Mouse (Mus musculus) lung, postnatal 36 days (tissue): Measurements from ENCODE around the gene Mpi.

ENCODE experiments used
- DNase-seq: peaks from one replicate; pipeline ENCODE4 v3.0.0; 2022; ENCODE audit warnings: mixed read lengths

Gene Mpi

DNA sequence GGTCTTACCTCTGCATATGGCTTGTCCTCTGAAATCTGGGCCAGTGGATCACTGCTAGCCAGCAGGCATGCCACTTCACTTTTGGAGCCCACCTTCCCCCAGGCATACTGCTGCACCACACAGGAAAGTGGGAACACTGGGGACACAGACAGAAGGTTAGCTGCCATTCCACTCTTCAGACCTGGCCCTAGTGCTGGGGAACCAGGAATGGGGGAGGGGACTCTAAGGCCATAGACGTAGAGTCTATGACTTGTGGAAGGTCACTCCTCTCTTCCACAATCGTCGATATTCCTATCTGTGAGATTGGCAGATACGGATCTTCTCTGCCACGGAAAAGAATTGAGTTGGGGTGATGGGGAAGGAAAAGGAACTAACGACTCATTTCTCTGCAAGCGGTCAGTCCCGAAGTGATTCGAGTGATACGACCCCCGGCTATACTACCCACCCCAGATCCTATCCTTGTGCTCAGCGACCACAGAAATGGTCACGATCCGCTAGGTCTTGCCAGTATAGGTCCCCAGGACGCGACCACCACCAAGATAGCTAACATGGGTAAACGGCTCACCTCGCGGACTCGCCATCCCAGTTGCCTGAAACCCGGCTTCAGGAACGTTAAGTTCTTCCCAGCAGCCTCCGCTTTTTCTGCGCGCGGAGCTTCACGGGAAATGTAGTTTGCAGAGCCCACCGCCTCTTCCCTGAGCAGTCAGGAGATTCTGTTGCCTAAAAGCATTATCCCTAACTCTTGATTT, at the start of gene Mpi:
Gene Mpi (minus strand): TSS at position 625 of the 749 bp plus-strand sequence.
- DNase-seq, result peak; percentile 73

DNA sequence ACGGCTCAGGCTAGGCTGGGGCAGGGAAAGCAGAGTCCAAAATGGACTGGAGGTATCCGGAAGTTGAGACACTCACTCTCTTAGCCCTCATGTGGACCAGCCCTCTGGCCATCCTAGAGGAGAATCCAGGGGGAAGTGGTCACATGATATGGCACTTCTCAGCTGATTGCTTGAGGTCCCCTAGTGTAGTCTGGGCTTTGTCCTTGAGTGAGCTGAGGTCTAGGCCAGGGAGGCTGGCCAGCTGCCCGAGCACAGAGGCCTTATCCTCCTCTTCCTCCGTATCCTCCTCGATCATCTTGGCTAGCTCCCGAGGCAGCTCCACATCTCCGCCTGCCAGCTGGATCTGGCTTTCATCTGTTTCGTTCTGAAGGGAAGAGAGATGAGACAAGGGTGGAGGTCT, 49.5 kb upstream of the Mpi start:
- DNase-seq, result no peak

GRCm38 (mm10) chr9:57601353-57601706, 48.8 kb upstream of the Mpi start:
- no peak for DNase-seq

DNA sequence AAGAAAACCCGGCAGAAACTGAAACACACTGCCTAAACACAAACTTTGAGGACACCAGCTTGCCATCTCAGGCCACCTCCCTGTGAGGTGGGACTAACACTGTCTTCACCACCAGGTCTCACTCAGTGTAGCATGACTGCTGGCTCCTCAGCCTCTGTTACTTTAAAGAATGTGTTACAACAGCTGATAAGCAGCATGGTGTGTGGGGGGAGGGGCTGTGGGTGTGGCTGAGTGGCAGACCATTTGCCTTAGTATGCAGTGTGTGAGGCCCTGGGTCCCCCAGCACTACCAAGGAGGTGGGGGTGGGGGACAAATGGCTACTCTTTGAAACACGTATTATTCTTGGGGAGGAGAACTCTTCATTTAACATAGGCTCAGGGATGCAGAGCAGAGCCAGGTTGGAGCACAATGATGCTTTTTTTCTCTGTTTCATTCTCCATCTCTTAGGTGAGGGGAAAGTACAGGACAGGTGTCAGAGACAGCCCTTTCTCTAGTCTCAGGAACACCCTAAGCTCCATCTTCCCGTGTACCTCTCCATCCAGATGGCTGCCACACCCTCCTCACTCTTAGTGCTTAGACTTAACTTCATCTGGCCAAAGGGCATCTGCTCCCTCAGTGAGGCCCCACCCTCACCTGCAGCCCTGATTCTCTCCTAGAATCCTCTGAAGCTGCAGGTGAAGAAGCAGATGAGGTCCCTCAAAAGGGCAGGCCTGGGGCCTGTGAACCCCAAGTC, 48.2 kb upstream of the Mpi start:
- peak; percentile 40 for DNase-seq

GRCm38 (mm10) chr9:57598851-57599563, 46.4 kb upstream of the Mpi start:
- DNase-seq, result no peak

- DNase-seq, result no peak
Observed at GRCm38 (mm10) chr9:57597929-57598382, 45.4 kb upstream of the Mpi start.

DNA sequence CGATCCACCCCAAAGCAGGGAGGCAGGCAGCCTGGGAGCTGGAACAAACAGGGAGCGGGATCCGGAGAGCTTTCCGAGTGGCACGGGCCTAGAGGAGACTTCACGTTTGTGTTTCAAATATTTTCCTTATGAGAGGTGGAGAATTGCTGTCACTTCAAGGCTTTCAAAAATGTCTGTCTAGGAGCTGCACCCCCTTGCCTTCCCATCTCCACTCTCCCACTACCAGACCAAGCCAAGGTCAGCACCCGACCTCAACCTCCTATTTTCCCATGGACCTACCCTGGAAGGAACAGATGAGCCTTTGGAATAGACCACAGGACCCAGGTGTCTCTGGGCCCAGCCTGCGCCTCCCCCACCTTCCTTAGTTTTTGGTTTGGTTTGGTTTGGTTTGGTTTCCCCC, 44.7 kb upstream of the Mpi start:
- no peak for DNase-seq

DNA sequence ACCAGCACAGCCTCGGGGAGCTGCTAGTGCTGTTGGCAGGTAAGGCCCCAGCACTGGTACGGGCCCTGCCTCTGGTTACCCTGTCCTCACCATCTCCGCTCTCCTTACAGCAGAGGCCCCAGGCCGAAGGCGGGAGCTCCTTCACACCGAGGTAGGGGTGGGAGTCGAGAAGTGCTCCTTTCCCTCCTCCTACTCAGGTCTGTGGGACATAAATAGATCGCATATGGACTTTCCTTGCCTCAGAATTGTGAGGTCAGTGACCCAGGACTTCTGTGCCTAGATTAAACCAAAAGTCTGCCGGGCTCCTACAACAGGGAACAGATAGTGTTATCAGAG, 41.6 kb upstream of the Mpi start:
- no peak for DNase-seq

- DNase-seq, result no peak
Observed at GRCm38 (mm10) chr9:57593454-57594173, 41.1 kb upstream of the Mpi start.

GRCm38 (mm10) chr9:57590726-57591125, 38.2 kb upstream of the Mpi start:
- no peak for DNase-seq

DNA sequence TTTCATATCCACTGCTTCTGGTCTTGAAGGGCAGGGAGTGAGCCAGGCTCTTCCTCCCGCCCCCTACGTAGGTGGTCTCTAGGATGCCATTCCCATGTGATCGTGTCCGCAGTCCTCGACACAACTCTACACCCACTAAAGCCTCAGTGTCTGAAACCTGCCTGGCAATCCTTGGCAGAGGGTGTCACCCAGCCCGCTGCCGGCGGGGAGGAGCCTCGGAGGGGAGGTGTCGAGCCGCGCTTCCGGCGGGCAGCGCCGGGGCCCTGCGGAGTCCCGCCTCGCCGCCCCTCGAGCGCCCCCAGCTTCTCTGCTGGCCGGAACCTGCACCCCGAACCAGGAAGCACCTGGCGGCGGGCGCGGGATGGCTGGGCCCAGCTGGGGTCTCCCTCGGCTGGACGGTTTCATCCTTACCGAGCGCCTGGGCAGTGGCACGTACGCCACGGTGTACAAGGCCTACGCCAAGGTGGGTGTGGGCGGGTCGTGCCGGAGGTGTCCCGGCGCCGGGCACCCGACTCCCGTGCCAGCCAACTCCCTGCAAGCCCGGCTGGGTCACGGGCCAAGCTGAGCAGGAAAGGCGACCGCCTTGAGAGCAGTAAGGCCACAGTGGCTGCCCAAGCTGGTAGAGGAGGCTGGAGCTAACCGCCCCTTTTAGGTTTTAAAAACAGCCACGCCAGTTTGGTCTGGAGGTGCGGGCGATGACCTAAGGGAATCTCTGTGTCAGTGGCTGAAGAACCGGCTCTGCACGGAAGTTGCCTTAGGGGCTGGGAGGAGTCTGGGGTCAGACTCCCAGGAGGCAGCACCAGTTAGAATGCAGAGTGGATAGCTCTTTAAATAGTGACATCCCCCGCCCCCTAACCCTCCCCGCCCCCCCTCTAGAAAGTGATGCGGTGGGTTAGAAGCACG, 36.9 kb upstream of the Mpi start, which contains the start of gene Ulk3:
Gene Ulk3 (plus strand): TSS at position 229 of the 903 bp plus-strand sequence.
- peak; percentile 86 for DNase-seq

DNA sequence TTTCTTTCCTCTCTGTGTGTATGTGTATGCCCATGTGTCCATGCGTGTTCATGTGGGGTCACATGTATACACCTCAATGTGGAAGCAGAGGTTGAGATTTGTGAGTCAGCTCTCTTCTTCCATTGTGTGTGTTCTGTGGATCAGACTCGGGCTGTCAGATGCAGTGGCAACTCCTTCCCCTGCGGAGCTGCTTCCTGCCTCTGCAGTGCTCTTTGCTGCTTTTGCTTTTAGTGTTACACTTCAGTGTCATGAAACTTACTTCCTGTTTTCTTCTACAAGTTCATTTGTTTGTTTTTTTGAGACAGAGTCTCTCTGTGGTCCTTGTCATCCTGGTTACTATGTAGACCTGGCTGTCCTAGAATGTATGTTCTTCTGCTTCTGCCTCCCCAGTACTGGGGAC, 32.4 kb upstream of the Mpi start:
- DNase-seq, result no peak

DNA sequence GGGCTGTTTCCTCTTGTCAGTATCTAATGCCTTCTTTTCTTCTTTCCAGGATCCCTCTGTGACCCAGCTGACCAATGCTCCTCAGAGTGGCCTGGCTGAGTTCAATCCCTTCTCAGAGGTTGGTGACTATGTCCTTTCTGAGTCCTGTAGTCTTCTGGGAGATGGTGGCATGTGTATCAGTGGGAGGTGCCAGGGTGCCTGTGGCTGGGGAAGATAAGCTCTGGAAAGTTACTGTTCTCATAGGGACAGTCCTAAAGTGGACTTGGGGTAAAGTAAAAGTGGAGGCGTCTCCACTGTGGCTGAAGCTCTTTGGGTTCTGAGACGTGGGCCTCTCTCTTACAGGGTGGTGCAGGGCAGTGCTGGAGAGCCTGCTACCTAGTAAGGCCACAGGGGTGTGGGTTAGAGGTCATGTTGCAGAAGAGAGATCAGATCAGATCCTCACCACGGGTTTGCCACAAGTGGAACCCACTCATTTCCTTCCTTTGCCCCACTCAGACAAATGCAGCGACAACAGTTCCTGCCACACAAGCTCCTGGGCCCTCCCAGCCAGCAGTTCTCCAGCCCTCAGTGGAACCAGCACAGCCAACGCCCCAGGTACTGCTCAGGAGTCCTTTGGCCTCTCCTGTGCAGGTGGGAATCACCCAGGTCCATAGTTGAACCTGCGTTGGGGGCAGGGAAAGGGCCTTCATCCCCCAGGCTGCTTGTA, 24.7 kb upstream of the Mpi start:
- DNase-seq, result peak; percentile 53

DNA sequence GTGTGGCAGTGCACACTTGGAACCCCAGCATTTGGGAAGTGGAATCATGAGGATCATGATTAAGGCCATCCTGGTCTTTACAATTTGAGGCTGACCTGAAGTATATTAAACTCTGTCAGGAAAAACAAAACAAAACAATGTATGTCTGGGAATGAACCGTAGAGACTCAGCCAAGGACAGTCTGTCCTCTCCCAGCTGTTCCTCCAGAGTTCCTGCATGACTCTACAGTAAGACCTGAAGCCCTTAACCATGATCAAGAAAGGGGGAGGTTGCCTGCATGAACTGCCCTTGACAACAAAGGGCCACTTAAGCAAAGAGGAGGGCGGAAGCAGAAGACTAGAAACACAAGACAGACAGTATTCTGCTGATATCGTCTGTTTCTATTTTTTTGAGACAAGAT, 23.0 kb upstream of the Mpi start:
- DNase-seq, result no peak

- no peak for DNase-seq
Observed at GRCm38 (mm10) chr9:57574397-57574796, 21.8 kb upstream of the Mpi start.

DNA sequence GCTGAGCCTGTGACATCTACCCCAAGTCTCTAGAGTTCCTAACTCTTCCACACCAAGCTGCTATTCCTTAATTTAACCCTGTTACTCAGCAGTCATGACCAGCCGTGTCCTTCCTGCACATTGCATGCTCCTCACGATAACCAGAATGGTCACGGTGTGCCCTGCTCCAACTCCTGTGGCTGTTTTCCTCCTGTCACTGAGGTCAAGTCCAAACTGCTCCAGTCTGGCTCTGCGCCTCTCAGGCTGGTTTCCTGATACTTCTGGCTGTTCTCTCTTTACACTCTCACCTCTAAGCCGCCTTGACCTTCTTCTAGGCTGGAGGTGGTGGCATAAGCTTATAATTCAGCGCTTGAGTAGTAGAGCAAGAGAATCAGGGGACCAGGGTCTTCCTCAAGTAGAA, 15.9 kb upstream of the Mpi start:
- no peak for DNase-seq

DNA sequence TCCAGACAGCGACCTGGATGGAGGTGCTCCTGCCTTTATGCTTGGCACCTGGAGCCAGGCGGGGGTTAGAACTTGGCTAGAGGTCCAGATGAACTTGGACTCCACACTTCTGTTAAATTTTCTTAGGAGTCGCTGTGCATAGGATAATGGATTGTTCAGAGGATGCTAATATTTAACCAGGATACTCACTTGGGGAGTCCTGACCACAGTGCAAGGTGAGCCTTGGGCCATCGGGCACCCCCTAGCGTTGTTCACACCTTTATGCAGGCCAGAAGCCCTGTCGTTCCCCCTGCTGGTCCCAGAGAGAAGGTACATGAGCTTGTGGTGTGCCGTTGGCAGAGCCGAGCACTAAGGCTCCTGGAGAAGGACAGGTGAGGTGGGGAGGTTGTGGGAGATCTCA, 14.3 kb upstream of the Mpi start:
- DNase-seq, result no peak

- DNase-seq, result peak; percentile 66
Observed at GRCm38 (mm10) chr9:57565741-57566221, 13.2 kb upstream of the Mpi start.

DNA sequence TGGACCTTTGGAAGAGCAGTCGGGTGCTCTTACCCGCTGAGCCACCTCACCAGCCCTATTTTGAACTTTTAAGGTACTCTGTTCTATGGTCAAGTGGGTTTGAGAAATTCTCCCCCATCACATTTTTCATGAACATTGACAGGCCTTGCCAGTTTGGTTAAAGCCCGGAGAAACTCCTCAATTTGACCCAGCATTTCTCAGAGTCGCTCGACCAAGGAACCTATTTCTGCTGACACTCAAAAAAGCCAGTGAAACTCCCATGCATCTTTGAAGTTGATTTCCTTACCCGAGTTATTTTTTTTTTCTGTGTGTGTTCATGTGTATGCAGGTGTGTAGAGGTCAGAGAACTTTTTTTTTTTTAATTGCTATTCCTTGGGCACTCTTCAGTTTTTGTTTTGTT, 12.0 kb upstream of the Mpi start:
- DNase-seq, result no peak

DNA sequence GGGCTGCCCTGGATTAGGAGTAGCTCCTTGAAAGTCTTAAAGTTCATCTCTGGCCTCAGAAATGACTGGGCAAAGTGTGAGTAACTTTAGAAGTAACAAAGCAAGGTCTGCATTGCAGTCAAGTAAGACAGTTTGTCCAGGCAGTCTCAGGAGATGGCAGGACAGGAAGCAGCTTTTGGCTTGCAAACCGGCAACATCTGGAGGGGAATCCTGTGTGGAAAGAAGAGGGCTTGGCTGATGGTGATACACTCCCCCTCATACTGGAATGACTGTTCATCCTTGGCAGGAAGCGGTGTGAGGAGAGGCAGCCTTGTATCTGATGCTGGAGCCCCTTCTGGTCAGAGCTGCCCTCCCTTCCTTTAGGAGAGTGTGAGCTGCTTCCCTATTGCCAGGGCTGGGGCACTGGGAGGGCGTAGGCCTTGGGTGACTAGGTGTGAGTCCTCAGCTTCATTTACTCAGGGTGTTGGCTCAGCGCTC, 10.4 kb upstream of the Mpi start:
- DNase-seq, result peak; percentile 46

DNA sequence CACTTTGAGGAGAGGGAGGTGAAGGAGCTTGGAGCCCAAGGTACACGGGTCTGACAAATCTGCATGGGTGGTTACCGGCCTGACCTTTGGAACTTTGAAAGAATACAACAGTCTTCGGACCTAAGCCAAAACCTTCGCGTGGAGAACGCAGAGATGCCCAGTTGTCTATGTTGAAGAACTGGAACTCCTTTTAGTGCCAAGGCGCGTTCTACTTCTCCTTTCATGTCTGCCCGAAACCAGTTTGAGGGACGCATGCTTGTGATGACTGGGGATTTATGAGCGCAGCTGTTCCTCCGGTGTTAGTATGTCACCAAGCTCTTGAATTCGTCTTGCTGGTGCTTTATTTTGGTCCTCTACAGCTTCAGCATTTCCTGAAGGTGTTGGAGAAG, 9.1 kb upstream of the Mpi start:
- peak; percentile 41 for DNase-seq
